Mouse (Mus musculus) left cerebral cortex, adult 8-10 months (tissue): Measurements from ENCODE around the gene Eif3a. TPM values are rescaled to one million over a fixed set of nuclear protein-coding genes. Genes with fewer than 3 reads are reported as not detected.

ENCODE experiments used
- DNase-seq, 2 experiments: peaks; one replicate each; pipeline ENCODE4 v3.0.0; 2022; ENCODE audit warnings: low spot score in 2 of 2
- total RNA-seq, 4 experiments: library from RNA; stranded (reverse); gene quantifications; 2 replicates each; pipeline ENCODE4 v1.2.4; 2022

The Eif3a gene
- 10 to 100 TPM; 88.6 to 98.3 (median 90.6) TPM for total RNA-seq

GRCm38 (mm10) chr19:60790551-60791161 is at the start of gene Eif3a:
Gene Eif3a, minus strand, starts transcription at chr19:60790658.
- peak; percentile 88 to 90 for DNase-seq

GRCm38 (mm10) chr19:60837747-60838146 is 47.3 kb upstream of the Eif3a start:
- peak; percentile 15 to 37 for DNase-seq

DNA sequence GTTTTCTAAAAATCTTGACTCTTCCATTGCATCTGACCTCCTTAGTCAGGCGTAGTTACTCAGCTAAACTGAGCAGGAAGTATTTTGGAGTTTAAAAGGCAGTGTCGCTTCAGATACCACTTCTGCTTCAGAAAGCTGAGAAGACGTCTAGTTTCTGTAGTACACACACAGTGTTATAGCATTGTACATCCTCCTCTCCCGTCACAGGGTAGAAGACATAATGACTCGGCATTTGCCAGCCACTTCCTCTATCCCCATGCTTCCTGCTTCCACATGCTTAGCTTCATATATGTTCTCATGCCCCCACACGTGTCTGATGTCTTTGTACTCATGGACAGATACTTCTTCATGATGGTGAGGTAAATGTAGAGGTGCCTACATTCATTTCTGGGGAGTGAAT is 28.2 kb upstream of the Eif3a start:
- DNase-seq: no peak

DNA sequence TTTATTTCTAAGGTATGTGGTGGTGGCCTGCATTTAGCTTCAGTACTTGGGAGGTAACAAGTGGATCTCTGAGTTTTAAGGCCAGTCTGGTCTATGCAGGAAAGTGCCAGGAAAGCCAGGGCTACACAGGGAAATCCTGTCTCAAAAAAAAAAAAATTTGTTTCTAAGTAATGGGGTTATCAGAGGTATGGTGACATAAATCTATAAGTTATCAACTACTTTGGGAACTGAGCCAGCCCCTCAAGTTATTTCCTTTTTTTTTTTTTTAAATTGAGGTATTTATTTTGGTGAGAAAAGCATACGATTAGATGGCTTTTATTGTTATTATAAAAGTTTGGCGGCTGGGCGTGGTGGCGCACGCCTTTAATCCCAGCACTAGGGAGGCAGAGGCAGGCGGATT is 22.7 kb upstream of the Eif3a start:
- DNase-seq: no peak

- no peak for DNase-seq
These were observed 21.6 kb upstream of the Eif3a start for GRCm38 (mm10) chr19:60812036-60812389.

DNA sequence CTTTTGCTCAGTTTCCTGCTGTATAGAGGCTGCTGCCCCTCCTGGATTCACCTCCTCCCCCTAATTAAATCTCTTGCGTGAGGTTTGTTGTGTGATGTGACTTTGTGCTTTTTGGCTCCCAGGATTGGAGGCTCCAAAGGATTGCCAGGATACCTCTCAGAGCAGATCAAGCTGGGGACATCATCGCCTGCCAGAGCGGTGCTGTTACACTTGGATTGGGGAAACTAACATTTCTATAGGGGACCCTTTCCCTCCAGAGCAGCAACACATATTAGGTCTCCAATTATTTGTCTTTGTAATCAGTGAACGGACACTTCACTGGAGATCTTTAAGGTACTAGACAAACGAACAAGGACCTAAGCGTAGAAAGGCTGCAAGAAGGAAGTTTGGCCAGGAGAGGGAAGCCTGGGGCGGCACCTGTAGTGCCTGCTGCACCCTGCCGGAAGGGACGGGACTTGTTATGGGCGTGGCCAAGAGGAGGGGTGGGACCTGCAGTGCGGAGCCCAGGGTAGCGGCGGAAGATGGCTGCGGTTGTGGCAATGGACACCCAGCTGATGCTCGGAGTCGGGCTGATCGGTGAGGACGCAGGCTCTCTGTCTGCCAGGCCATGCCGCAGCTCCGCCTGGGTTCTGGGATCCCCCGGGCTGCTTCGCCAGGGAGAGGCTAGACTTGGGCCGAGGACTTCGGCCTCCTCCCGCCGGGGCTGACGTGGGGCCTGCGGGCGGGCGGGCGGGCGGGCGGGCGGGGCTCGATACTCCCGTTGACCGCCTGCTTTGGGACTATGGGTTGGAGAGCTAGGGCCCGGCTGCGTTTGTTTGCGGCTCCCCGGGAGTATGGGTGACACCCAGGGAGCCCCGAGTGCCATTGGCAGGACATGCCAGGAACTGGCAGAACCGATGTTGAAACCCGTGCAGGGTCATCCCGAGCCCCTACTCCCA is 20.9 kb upstream of the Eif3a start, which contains the start of gene Fam45a:
Gene Fam45a, plus strand, starts transcription at position 488 of the 938 bp plus-strand sequence.
- DNase-seq: peak; percentile 67 to 86

GRCm38 (mm10) chr19:60809927-60810326 is 19.5 kb upstream of the Eif3a start:
- DNase-seq: no peak

GRCm38 (mm10) chr19:60804903-60805302 is 14.4 kb upstream of the Eif3a start:
- no peak for DNase-seq

- DNase-seq: no peak
These were observed 9.6 kb upstream of the Eif3a start for GRCm38 (mm10) chr19:60799867-60800569.

DNA sequence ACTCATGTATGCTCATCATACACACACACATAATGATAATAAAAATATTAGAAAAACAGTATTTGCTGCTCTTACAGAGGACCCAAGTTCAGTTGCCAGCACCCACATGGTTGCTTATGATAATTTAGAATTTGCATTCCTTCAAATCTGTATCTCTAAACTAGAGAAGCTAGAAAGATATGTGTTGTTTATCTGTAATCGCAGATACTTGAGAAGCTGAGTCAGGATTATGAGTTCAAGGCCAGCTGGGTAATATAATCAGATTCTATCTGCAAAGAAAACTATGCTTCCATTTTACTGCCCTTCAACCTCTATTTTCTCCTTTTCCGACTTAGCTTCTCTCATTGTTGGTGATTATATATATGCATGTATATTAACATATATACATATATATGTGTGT is 7.0 kb upstream of the Eif3a start:
- DNase-seq: no peak

GRCm38 (mm10) chr19:60795244-60795643 is 4.8 kb upstream of the Eif3a start:
- DNase-seq: no peak

- no peak for DNase-seq
These were observed 2.8 kb upstream of the Eif3a start for GRCm38 (mm10) chr19:60793170-60793707.

DNA sequence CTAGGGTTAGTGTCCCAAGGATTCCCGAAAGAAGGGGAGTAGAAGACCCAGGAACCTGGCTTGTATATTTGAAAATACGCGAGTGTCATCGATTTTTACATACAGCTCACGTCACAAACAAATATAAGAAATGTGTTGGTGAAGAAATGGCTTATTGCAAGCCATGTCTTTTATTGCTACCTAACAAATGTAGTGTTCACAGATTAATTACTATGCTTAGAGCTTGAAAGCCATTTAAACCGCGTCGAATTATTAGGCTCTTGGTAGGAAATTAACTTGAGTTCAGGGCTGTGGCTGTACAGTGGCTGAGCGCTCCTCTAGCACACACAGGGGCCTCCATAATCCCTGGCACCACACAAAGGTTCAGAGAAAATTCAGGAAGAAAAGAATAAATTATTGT is 706 bp upstream of the Eif3a start:
- no peak for DNase-seq

- DNase-seq: peak in 1 of 2 experiments; percentile 34
These were observed 445 bp downstream of the Eif3a start for GRCm38 (mm10) chr19:60789919-60790506.

DNA sequence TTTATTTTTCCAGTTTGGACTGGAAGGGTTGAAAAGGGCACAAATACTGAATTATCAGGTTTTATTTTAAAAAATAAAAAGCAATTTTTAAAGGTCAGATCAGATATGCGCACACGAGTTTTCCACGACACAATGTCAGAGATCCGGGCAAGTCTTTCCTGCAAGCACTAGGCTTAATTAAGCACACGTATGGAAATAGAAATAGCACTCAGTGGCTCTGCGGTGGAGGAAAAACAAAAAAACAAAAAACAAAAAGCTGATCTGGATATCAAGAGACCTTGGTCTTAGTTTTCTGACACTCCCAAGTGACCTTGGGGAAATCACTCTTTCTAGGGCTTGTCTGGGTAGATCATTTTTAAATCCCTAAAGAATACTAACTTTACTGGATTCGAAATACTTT is 1.0 kb downstream of the Eif3a start:
- no peak for DNase-seq

GRCm38 (mm10) chr19:60788214-60788960 is 2.1 kb downstream of the Eif3a start:
- DNase-seq: no peak

- no peak for DNase-seq
These were observed 2.9 kb downstream of the Eif3a start for GRCm38 (mm10) chr19:60787465-60788150.

DNA sequence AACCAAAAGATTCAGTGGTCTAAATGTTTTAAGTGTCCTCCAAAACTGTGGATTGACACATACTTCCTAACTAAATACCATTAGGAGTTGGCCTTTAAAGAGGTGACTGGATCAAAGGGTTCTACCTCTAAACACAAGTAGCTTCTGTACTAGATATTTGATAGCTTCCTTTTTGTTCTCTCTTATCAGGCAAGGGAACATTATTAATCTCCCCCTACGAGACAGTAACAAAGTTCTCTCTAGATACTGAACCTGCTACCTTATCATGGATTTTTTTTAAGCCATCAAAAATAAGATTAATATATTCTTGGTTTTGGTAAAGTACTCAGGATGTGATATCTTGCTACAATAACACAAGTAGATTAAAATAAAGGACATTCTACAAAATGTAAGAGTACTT is 5.7 kb downstream of the Eif3a start:
- no peak for DNase-seq

DNA sequence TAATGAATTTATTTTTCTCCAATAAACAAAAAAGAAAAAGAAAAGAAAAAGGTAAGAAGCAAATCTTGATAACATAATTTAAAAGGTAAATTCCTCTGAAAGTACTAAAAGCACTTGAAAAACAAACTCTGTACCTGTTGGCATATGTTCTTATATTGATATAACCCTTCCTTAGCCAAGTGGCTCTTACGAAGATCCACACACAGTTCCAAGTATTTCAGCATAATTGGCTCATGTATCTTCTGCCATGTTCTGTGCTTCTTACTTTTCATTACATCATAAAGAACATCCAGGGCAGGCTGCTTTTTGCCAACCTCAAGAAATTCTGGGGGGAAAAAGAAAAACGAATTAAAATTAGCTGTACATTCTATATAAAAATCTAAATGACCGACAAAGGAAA is 8.4 kb downstream of the Eif3a start:
- no peak for DNase-seq

DNA sequence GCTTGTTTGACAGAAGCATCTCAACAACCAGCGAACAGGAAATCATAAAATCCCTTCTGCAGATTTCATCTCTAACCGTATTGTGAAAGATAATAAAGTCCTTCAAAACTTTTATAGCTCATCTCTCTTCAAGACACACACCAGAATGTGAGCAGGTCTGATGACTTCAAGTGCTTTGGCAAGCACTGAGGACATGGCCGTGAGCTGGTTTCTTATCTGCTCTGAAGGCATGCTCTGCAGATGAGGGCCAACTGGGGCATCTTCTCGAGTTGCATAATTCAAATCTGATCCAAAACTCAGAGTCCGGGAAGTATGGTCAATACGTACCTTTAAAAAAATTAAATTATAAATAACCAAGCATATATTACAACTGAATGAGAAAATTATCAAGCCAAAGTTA is 17.1 kb downstream of the Eif3a start:
- DNase-seq: no peak
